Mouse (Mus musculus): ENCODE data around the gene Gpsm2. TPM values are rescaled to one million over a fixed set of nuclear protein-coding genes. Genes with fewer than 3 reads are reported as not detected.
"Not testable (repeated sequence)": the region's sequence is repeated elsewhere in the genome, so short reads cannot be mapped to it uniquely, and the experiment has no call there.

Gene Gpsm2
- polyA plus RNA-seq, 1 experiment from 2014 or later: 22.7 TPM

DNA sequence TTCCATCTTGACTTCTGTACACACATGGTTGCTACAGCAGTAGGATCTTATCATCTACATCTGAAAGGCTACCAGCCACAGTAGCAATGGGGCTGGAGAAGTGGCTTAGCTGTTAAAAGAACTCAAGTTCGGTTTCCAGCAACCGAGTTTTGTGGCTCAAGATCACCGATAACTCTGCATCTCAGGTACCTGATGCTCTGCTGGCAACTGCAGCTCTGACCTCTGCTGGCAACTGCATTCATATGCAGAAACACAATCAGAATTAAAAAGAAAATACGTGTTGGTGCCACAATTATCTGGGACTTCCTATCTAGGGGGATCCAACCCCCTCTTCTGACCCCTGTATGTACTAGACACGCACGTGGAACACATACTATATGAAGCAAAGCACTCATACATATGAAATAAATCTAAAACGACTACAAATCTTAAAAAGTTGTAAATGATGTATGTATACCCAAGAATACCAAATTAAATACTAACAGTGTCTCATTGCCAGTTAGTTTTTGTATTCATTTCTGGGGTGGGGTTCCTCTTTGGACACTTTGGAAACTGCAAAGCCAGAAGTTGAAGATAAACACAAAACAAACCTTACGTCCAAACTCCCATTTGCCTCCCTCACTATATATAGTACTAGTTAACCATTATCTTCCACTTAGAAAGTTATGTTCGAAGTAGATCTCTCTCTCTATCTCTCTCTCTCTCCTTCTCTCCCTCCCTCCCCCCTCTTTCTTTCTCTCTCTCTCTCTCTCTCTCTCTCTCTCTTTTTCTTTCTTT is 69.1 kb downstream of the Gpsm2 start:
- Histone ChIP-seq H3K9me3 (ENCODE audit: control insufficient read depth, low read length) (no peaks in the 10 kb centered on the region), H3K36me3 (replicated peaks; ENCODE audit: control insufficient read depth, insufficient read depth) (no peaks in the 10 kb centered on the region), H3K9ac (no peak overlapping the region), H3K27ac (no peak overlapping the region), H3K27me3 (ENCODE audit: control insufficient read depth, insufficient read depth, low read length) (no peaks in the 10 kb centered on the region), H3K4me2 (replicated peaks) (peak overlapping the region; percentile 33; the same call in 1 of the 2 replicates), H3K4me1 (replicated peaks; ENCODE audit: control insufficient read depth, insufficient read depth, low read length) (peaks cover 12% of the 10 kb centered on the region), H3K4me3 (replicated peaks; ENCODE audit: low read length) (no peak overlapping the region)
- WGBS: 20% methylated on average over 9 of the region's 9 CpGs
- DNase-seq (ENCODE audit: low spot score): no peak
- no peak for ATAC-seq (ENCODE audit: low FRiP score)

DNA sequence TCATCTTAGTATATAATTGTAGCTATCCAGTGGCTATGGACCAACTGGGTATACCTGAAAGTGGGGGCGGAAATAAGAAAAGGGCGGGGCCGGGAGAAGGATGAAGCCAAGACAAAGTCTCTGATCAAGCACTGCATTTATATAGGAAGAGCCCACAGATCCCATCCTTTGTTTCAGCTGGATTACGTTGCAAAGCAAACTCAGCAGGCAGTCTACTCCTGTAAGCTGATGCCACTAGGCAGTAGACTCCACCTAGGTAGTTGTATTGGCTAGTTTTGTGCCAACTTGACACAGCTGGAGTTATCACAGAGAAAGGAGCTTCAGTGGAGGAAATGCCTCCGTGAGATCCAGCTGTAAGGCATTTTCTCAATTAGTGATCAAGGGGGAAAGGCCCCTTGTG is 74.4 kb downstream of the Gpsm2 start:
- ATAC-seq (ENCODE audit: low FRiP score); H3K4me3 ChIP-seq (replicated peaks; ENCODE audit: low read length); DNase-seq (ENCODE audit: low spot score); H3K9ac ChIP-seq; H3K27ac ChIP-seq; H3K4me1 ChIP-seq (replicated peaks; ENCODE audit: control insufficient read depth, insufficient read depth, low read length); H3K27me3 ChIP-seq (ENCODE audit: control insufficient read depth, insufficient read depth, low read length); H3K4me2 ChIP-seq (replicated peaks); H3K9me3 ChIP-seq (ENCODE audit: control insufficient read depth, low read length): not testable (repeated sequence)
- WGBS: 49% methylated on average over 5 of the region's 5 CpGs
- H3K36me3 ChIP-seq (replicated peaks; ENCODE audit: control insufficient read depth, insufficient read depth): peaks cover 35% of the 10 kb centered on the region

DNA sequence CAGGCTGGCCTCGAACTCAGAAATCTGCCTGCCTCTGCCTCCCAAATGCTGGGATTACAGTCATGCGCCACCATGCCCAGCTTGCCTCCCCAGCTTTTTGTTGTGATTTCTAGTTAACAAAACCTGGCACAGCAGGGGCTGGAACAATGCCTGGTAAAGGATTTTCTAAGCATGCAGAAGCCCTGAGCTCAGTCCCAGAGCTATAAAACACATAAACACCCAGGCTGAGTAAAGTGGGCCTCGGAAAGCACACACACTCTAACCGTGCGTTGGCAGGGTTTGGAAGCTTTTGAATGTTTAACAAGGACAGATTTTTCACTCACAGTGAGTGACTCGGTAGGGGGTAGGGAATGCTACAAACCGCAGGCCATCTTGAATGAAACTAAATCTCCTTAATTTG is 76.1 kb downstream of the Gpsm2 start:
- ATAC-seq (ENCODE audit: low FRiP score) (no peak), DNase-seq (ENCODE audit: low spot score) (no peak)
- 60% methylated on average over 7 of the region's 7 CpGs for WGBS
- Histone ChIP-seq H3K4me1 (replicated peaks; ENCODE audit: control insufficient read depth, insufficient read depth, low read length) (no peaks in the 10 kb centered on the region), H3K36me3 (replicated peaks; ENCODE audit: control insufficient read depth, insufficient read depth) (peaks cover 49% of the 10 kb centered on the region), H3K27ac (no peak overlapping the region), H3K9me3 (ENCODE audit: control insufficient read depth, low read length) (no peaks in the 10 kb centered on the region), H3K4me3 (replicated peaks; ENCODE audit: low read length) (no peak overlapping the region), H3K9ac (no peak overlapping the region), H3K4me2 (replicated peaks) (no peak overlapping the region), H3K27me3 (ENCODE audit: control insufficient read depth, insufficient read depth, low read length) (no peaks in the 10 kb centered on the region)

DNA sequence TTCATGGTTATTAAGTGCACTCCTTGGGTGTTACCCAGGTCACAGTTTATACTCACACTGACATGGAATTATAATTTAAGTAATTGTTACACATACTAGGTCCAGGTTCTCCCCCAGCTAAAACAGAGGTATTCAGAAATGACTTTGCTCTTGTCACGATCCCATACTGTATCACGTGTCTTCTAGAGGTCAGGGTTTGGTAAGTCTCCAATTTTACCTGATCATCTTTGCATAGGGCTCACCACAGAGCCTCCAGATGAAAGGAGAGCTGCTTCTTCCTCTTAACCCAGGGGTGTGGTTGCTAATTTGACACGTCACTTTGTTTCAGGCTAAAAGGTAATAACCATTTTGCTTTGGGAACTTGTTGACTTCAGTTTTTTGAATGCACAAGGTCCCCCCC is 77.3 kb downstream of the Gpsm2 start:
- no peak overlapping the region for H3K4me3 ChIP-seq (replicated peaks; ENCODE audit: low read length)
- WGBS: 93% methylated on average over 3 of the region's 3 CpGs
- no peaks in the 10 kb centered on the region for H3K27me3 ChIP-seq (ENCODE audit: control insufficient read depth, insufficient read depth, low read length)
- H3K4me2 ChIP-seq (replicated peaks): no peak overlapping the region
- H3K4me1 ChIP-seq (replicated peaks; ENCODE audit: control insufficient read depth, insufficient read depth, low read length): no peaks in the 10 kb centered on the region
- H3K9me3 ChIP-seq (ENCODE audit: control insufficient read depth, low read length): no peaks in the 10 kb centered on the region
- H3K36me3 ChIP-seq (replicated peaks; ENCODE audit: control insufficient read depth, insufficient read depth): peaks cover 59% of the 10 kb centered on the region
- ATAC-seq (ENCODE audit: low FRiP score): no peak
- no peak for DNase-seq (ENCODE audit: low spot score)
- H3K9ac ChIP-seq: no peak overlapping the region
- H3K27ac ChIP-seq: no peak overlapping the region

DNA sequence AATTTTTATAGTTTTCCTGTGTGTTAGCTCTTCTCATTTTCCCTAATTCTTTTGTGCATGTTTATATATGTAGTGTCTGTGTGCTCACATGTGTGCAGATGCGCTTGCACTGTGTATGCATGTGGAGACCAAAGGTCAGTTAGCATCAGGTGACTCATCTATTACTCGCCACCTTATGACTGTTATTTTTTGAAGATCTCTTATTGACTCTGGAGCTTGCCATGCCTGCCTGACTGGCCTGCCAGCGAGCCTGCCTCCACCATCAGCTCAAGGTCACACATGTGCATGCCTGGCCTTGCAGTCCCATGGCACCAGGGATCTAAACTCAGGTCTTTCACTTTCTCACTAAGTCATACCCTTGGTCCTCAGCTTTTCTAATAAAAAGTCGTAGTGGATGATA is 81.1 kb downstream of the Gpsm2 start:
- Histone ChIP-seq H3K4me3 (replicated peaks; ENCODE audit: low read length) (no peak overlapping the region), H3K4me1 (replicated peaks; ENCODE audit: control insufficient read depth, insufficient read depth, low read length) (no peaks in the 10 kb centered on the region), H3K27ac (no peak overlapping the region), H3K36me3 (replicated peaks; ENCODE audit: control insufficient read depth, insufficient read depth) (peaks cover 85% of the 10 kb centered on the region), H3K9ac (no peak overlapping the region), H3K9me3 (ENCODE audit: control insufficient read depth, low read length) (no peaks in the 10 kb centered on the region), H3K27me3 (ENCODE audit: control insufficient read depth, insufficient read depth, low read length) (no peaks in the 10 kb centered on the region), H3K4me2 (replicated peaks) (no peak overlapping the region)
- WGBS: 87% methylated on average over 4 of the region's 4 CpGs
- ATAC-seq (ENCODE audit: low FRiP score) (no peak), DNase-seq (ENCODE audit: low spot score) (no peak)

DNA sequence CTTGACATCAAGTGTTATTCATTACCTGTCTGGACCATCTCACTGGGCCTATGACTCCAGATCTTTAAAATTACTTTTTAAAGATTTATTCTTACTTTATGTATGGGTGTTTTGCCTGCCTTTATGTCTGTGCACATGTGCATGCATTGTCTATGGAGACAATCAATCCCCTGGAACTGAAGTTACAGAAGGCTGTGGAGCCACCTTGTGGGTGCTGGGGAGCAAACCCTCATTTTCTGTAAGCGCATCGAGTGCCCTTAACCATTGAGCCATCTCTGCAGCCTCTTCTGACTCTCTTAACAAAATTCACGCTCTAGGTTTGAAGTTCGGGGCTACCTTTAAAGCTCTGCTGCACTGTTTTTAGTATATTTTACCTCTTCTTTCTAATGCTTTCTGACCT is 82.7 kb downstream of the Gpsm2 start:
- H3K27me3 ChIP-seq (ENCODE audit: control insufficient read depth, insufficient read depth, low read length): no peaks in the 10 kb centered on the region
- no peaks in the 10 kb centered on the region for H3K4me1 ChIP-seq (replicated peaks; ENCODE audit: control insufficient read depth, insufficient read depth, low read length)
- no peak for DNase-seq (ENCODE audit: low spot score)
- ATAC-seq (ENCODE audit: low FRiP score): no peak
- H3K9ac ChIP-seq: no peak overlapping the region
- H3K27ac ChIP-seq: no peak overlapping the region
- H3K4me3 ChIP-seq (replicated peaks; ENCODE audit: low read length): no peak overlapping the region
- no peak overlapping the region for H3K4me2 ChIP-seq (replicated peaks)
- WGBS: 76% methylated on average over 4 of the region's 4 CpGs
- H3K36me3 ChIP-seq (replicated peaks; ENCODE audit: control insufficient read depth, insufficient read depth): peaks cover 82% of the 10 kb centered on the region
- no peaks in the 10 kb centered on the region for H3K9me3 ChIP-seq (ENCODE audit: control insufficient read depth, low read length)

DNA sequence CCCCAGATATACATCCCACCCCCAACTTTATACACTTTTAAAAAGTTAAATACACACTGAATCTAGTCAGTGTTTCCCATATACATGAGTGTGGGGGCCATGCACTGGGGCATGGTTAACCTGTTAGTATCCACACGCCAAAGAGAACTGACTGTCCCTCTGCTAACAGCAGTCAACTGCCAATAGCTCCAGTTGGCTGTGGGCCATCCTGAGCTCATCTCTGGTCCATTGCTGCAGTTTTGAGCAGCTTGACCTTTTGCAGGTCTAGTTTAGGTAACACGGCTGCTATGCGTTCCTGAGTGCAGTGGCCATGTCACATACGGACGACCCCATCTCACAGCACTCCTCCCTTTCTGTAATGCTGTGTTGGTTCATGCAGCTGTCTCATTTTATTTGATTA is 87.3 kb downstream of the Gpsm2 start:
- H3K4me3 ChIP-seq (replicated peaks; ENCODE audit: low read length): no peak overlapping the region
- H3K27ac ChIP-seq: no peak overlapping the region
- DNase-seq (ENCODE audit: low spot score) (no peak), ATAC-seq (ENCODE audit: low FRiP score) (no peak)
- peaks cover 80% of the 10 kb centered on the region for H3K36me3 ChIP-seq (replicated peaks; ENCODE audit: control insufficient read depth, insufficient read depth)
- no peak overlapping the region for H3K9ac ChIP-seq
- no peaks in the 10 kb centered on the region for H3K9me3 ChIP-seq (ENCODE audit: control insufficient read depth, low read length)
- H3K27me3 ChIP-seq (ENCODE audit: control insufficient read depth, insufficient read depth, low read length): no peaks in the 10 kb centered on the region
- WGBS: 89% methylated on average over 5 of the region's 5 CpGs
- no peak overlapping the region for H3K4me2 ChIP-seq (replicated peaks)
- no peaks in the 10 kb centered on the region for H3K4me1 ChIP-seq (replicated peaks; ENCODE audit: control insufficient read depth, insufficient read depth, low read length)

Other genes starting within 250 kb of the Gpsm2 start
- 1.7 and 2.8 TPM in 2 replicates for gene 1700013F07Rik, start 188.2 kb downstream of the Gpsm2 start, polyA plus RNA-seq (2014; fragmentation: Nextera tagmentation; extraction: Ambion mirVana)
- 15.4 and 18.3 TPM in 2 replicates for gene 5330417C22Rik, start 185.8 kb downstream of the Gpsm2 start, polyA plus RNA-seq (2014; fragmentation: Nextera tagmentation; extraction: Ambion mirVana)
- gene Tmem167b, start 159.8 kb downstream of the Gpsm2 start, polyA plus RNA-seq (2014; fragmentation: Nextera tagmentation; extraction: Ambion mirVana): 51.8 and 52.0 TPM in 2 replicates
- 41.0 and 50.6 TPM in 2 replicates for gene Taf13, start 150.6 kb downstream of the Gpsm2 start, polyA plus RNA-seq (2014; fragmentation: Nextera tagmentation; extraction: Ambion mirVana)
- 105 and 130 TPM in 2 replicates for gene Wdr47, start 131.0 kb downstream of the Gpsm2 start, polyA plus RNA-seq (2014; fragmentation: Nextera tagmentation; extraction: Ambion mirVana)
- gene Clcc1, start 68.4 kb downstream of the Gpsm2 start, polyA plus RNA-seq (2014; fragmentation: Nextera tagmentation; extraction: Ambion mirVana): 40.2 and 42.8 TPM in 2 replicates
- not detected in 2 replicates for gene Aknad1, start 17.3 kb upstream of the Gpsm2 start, polyA plus RNA-seq (2014; fragmentation: Nextera tagmentation; extraction: Ambion mirVana)
- 14.5 and 17.9 TPM in 2 replicates for gene Stxbp3, start 118.2 kb upstream of the Gpsm2 start, polyA plus RNA-seq (2014; fragmentation: Nextera tagmentation; extraction: Ambion mirVana)
- not detected in 2 replicates for gene Fndc7, start 167.7 kb upstream of the Gpsm2 start, polyA plus RNA-seq (2014; fragmentation: Nextera tagmentation; extraction: Ambion mirVana)
- 38.1 and 41.8 TPM in 2 replicates for gene Prpf38b, start 189.4 kb upstream of the Gpsm2 start, polyA plus RNA-seq (2014; fragmentation: Nextera tagmentation; extraction: Ambion mirVana)
- 2.4 and 3.3 TPM in 2 replicates for gene Henmt1, start 217.6 kb upstream of the Gpsm2 start, polyA plus RNA-seq (2014; fragmentation: Nextera tagmentation; extraction: Ambion mirVana)
- not detected in 2 replicates for gene Gm9857, start 218.1 kb upstream of the Gpsm2 start, polyA plus RNA-seq (2014; fragmentation: Nextera tagmentation; extraction: Ambion mirVana)

All from hindbrain, embryonic 14.5 days (tissue).